Mouse (Mus musculus): ENCODE measurements around the gene Fam118a.

Gene Fam118a

DNA sequence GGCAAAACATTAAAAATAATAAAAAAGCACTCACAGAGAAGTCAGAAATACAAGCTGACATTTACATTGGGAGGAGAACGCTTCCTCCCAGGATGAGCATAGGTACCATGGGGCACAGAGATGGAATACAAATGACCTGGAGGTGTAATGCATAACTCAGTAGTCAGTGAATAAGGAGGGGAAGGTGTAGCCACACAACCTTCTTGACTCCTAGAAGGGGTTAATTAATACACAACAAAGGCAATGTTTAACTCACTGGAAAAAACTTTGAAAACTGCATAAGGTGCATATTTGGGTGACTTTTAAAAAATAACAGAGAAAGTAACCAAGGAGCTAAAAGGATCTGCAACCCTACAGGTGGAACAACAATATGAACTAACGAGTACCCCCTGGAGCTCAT lies 43.9 kb downstream of the Fam118a start:
- no peak for DNase-seq (ENCODE audit: low spot score in 2 of 2)

DNA sequence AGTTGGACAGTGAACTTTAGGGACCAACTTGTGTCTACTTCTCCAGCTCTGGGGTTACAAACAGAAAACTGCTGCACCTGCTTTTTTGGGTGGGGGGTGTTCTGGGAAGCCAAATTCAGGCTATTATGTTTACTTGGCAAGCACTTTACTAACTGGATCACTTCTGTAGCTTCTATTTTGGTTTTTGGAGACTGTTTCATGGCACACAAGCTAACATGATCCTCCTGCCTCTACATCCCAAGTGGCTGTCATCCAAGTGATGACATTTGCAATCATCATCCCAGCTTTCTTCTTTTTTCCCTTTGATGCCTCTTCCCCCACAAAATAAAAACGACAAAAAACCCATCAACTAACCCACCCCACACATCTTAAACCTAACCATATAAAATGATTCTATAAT lies 56.9 kb downstream of the Fam118a start:
- DNase-seq (ENCODE audit: low spot score in 2 of 2): no peak
